Comparison of ENCODE assay signal across 8 mouse cellular contexts in genomic region chr2:6129555-6130355, GRCm38 (mm10). TPM values are rescaled to one million over a fixed set of nuclear protein-coding genes. Genes with fewer than 3 reads are reported as not detected.
A peak's percentile ranks its signal among the peaks of the same experiment; 100 is the strongest.
DNase-seq lines count a peak whose midpoint lies in the region; ATAC-seq and TF ChIP-seq lines count a peak whose summit lies in the region.

Gene Proser2 (minus strand): TSS chr2:6130211.

- peak within 1 kb of the TSS; percentile 11; the same call in 1 of the 2 replicates for H3K9ac ChIP-seq in CH12.LX (ENCODE audit: insufficient read depth, low read depth)
- peak within 1 kb of the TSS; percentile 67 for H3K9ac ChIP-seq in forebrain, embryonic 13.5 days
- no peak within 1 kb of the TSS for H3K9ac ChIP-seq in liver, embryonic 14.5 days (replicated peaks)
- H3K9ac ChIP-seq in neural tube, embryonic 12.5 days = peak within 1 kb of the TSS; percentile 61

- H3K4me3 ChIP-seq in CH12.LX (replicated peaks in 1 of 3; ENCODE audit: low read depth in 2 of 3, low read length in 2 of 3, poor library complexity in 1 of 3) = peak within 1 kb of the TSS in 2 of 3 experiments; percentile 40 to 83
- H3K4me3 ChIP-seq in forebrain, embryonic 13.5 days = peak within 1 kb of the TSS; percentile 71
- H3K4me3 ChIP-seq in liver, embryonic 14.5 days (ENCODE audit: insufficient read depth in 1 of 2, low read depth in 2 of 2, low read length in 2 of 2) = peak within 1 kb of the TSS; percentile 53 to 61
- H3K4me3 ChIP-seq in neural tube, embryonic 12.5 days = peak within 1 kb of the TSS; percentile 67
- H3K4me3 ChIP-seq in testis, adult 2 months (ENCODE audit: control insufficient read depth, low read depth, low read length) = peak within 1 kb of the TSS; percentile 91

- H3K9me3 ChIP-seq in CH12.LX (replicated peaks; ENCODE audit: low read length) = peaks cover 8% of the 10 kb centered on the region
- H3K9me3 ChIP-seq in forebrain, embryonic 13.5 days (replicated peaks) = no peaks in the 10 kb centered on the region
- H3K9me3 ChIP-seq in liver, embryonic 14.5 days (ENCODE audit: control insufficient read depth, low read length) = no peaks in the 10 kb centered on the region
- H3K9me3 ChIP-seq in neural tube, embryonic 12.5 days = no peaks in the 10 kb centered on the region

- no peak for TF ChIP-seq CTCF in CH12.LX (conservative IDR thresholded peaks at IDR 0.05 in 1 of 2, IDR thresholded peaks at IDR 0.05 in 1 of 2; ENCODE audit: low read depth in 2 of 2, low read length in 2 of 2)
- TF ChIP-seq CTCF in liver, embryonic 14.5 days (IDR thresholded peaks at IDR 0.05; ENCODE audit: low read depth) = no peak
- no peak for TF ChIP-seq CTCF in testis, adult 2 months (IDR thresholded peaks at IDR 0.05; ENCODE audit: control insufficient read depth, insufficient read depth, insufficient replicate concordance, low read depth, low read length)

- no peaks in the 10 kb centered on the region for H3K79me2 ChIP-seq in CH12.LX (replicated peaks; ENCODE audit: control insufficient read depth, extremely low read depth, insufficient read depth, poor library complexity, severe bottlenecking)

- intact Hi-C loops in heart, postnatal 10 days (cut with DNase I) = loop anchor here (2.0 kb wide), 1 partner anchor 37 kb away; no protein-coding TSS in a partner anchor

- peak; percentile 42; the same call in 1 of the 2 replicates for TF ChIP-seq POLR2A in CH12.LX (IDR thresholded peaks at IDR 0.05; ENCODE audit: low read depth, low read length)
- TF ChIP-seq POLR2A in testis, adult 2 months (IDR thresholded peaks at IDR 0.05; ENCODE audit: control insufficient read depth, low read depth, low read length) = peak; percentile 31; the same call in 1 of the 2 replicates

- no peak within 1 kb of the TSS for H3K27ac ChIP-seq in CH12.LX (ENCODE audit: insufficient read depth, low read depth)
- H3K27ac ChIP-seq in forebrain, embryonic 13.5 days = no peak within 1 kb of the TSS
- H3K27ac ChIP-seq in liver, embryonic 14.5 days = no peak within 1 kb of the TSS
- no peak within 1 kb of the TSS for H3K27ac ChIP-seq in neural tube, embryonic 12.5 days
- H3K27ac ChIP-seq in testis, adult 2 months (ENCODE audit: control insufficient read depth, insufficient read depth, low read depth, low read length) = peak within 1 kb of the TSS; percentile 47

- dilution Hi-C loops in CH12.LX (cut with MboI; ENCODE audit: extremely low pct_ligation_motif_present, extremely low pct_unique_long_range_greater_than_20kb, low sequenced_read_pairs) = no loop called here

- H3K27me3 ChIP-seq in CH12.LX (replicated peaks) = no peaks in the 10 kb centered on the region
- peaks cover 28% of the 10 kb centered on the region for H3K27me3 ChIP-seq in forebrain, embryonic 13.5 days
- H3K27me3 ChIP-seq in liver, embryonic 14.5 days (ENCODE audit: control insufficient read depth, insufficient read depth, low read length) = peaks cover 32% of the 10 kb centered on the region
- peaks cover 19% of the 10 kb centered on the region for H3K27me3 ChIP-seq in neural tube, embryonic 12.5 days (replicated peaks)
- no peaks in the 10 kb centered on the region for H3K27me3 ChIP-seq in testis, adult 2 months (ENCODE audit: control insufficient read depth, insufficient read depth, low read length)

- DNase-seq in CH12.LX (ENCODE audit: extremely low read depth) = no peak
- peak; percentile 11 for DNase-seq in c-Kit-positive CD71-positive TER-119-positive erythroid progenitor cells, embryonic 14.5 days (ENCODE audit: low spot score)
- peak; percentile 87 to 90 for DNase-seq in heart, postnatal 10 days
- DNase-seq in kidney, postnatal 25 days = peak; percentile 83 to 93
- peak; percentile 24 to 29 (median 28) for DNase-seq in liver, embryonic 14.5 days (ENCODE audit: low read depth in 3 of 3, low spot score in 3 of 3)

- peak within 1 kb of the TSS; percentile 51 for H3K4me2 ChIP-seq in CH12.LX (ENCODE audit: insufficient read depth, low read depth, poor library complexity, severe bottlenecking)
- H3K4me2 ChIP-seq in forebrain, embryonic 13.5 days = peak within 1 kb of the TSS; percentile 96
- peak within 1 kb of the TSS; percentile 74 for H3K4me2 ChIP-seq in liver, embryonic 14.5 days (ENCODE audit: low read depth)
- H3K4me2 ChIP-seq in neural tube, embryonic 12.5 days (replicated peaks) = peak within 1 kb of the TSS; percentile 90

- peak; percentile 87 for ATAC-seq in forebrain, embryonic 13.5 days
- ATAC-seq in liver, embryonic 14.5 days (ENCODE audit: insufficient read depth) = peak; percentile 82
- peak; percentile 85 for ATAC-seq in neural tube, embryonic 12.5 days (ENCODE audit: low FRiP score, low read depth)

- H3K4me1 ChIP-seq in CH12.LX (ENCODE audit: control insufficient read depth in 1 of 2, insufficient read depth in 2 of 2) = peaks cover 5 to 17% of the 10 kb centered on the region in 2 experiments; a peak in 3 of 4 replicates
- peaks cover 9% of the 10 kb centered on the region; the same call in 1 of the 2 replicates for H3K4me1 ChIP-seq in forebrain, embryonic 13.5 days
- peaks cover 0 to 5% of the 10 kb centered on the region in 2 experiments; a peak in 1 of 4 replicates for H3K4me1 ChIP-seq in liver, embryonic 14.5 days (replicated peaks; ENCODE audit: control insufficient read depth in 2 of 2, insufficient read depth in 2 of 2, low read length in 1 of 2)
- H3K4me1 ChIP-seq in neural tube, embryonic 12.5 days = no peaks in the 10 kb centered on the region
- peaks cover 4% of the 10 kb centered on the region for H3K4me1 ChIP-seq in testis, adult 2 months (ENCODE audit: control insufficient read depth, insufficient read depth, low read length)

- TF ChIP-seq EP300 in CH12.LX (IDR thresholded peaks at IDR 0.05; ENCODE audit: low read length) = no peak
- no peak for TF ChIP-seq EP300 in liver, embryonic 14.5 days (IDR thresholded peaks at IDR 0.05; ENCODE audit: low read depth)

- under 1% methylated on average over 82 of the region's 83 CpGs for WGBS in forebrain, embryonic 13.5 days
- WGBS in liver, embryonic 14.5 days (ENCODE audit: insufficient replicate concordance) = under 1% methylated on average over 83 of the region's 83 CpGs
- under 1% methylated on average over 83 of the region's 83 CpGs for WGBS in neural tube, embryonic 12.5 days

- no peaks in the 10 kb centered on the region for H3K36me3 ChIP-seq in CH12.LX (replicated peaks in 1 of 2; ENCODE audit: control insufficient read depth in 1 of 2, insufficient read depth in 1 of 2, low read length in 1 of 2)
- H3K36me3 ChIP-seq in forebrain, embryonic 13.5 days (ENCODE audit: poor library complexity, severe bottlenecking) = no peaks in the 10 kb centered on the region
- no peaks in the 10 kb centered on the region for H3K36me3 ChIP-seq in liver, embryonic 14.5 days (replicated peaks; ENCODE audit: control insufficient read depth, insufficient read depth, low read depth)
- H3K36me3 ChIP-seq in neural tube, embryonic 12.5 days = no peaks in the 10 kb centered on the region
- H3K36me3 ChIP-seq in testis, adult 2 months (ENCODE audit: control insufficient read depth, insufficient read depth, low read length) = no peaks in the 10 kb centered on the region

- TF ChIP-seq RAD21 in CH12.LX (IDR thresholded peaks at IDR 0.05; ENCODE audit: low read depth, low read length) = no peak

- in situ Hi-C loops in CH12.LX (cut with MboI; ENCODE audit: low pct_ligation_motif_present, low pct_unique_long_range_greater_than_20kb, low sequenced_read_pairs) = no loop called here

TF ChIP-seq in CH12.LX, 34 proteins besides CTCF, POLR2A, EP300 and RAD21:
- TF ChIP-seq MEF2A (IDR thresholded peaks at IDR 0.05; ENCODE audit: borderline replicate concordance, low read depth, low read length) (0 out of 2 replicates have a peak, but pooled peaks have one; percentile 36), MAFK (IDR thresholded peaks at IDR 0.05; ENCODE audit: insufficient replicate concordance, low read length) (no peak), SMC3 (IDR thresholded peaks at IDR 0.05; ENCODE audit: low read depth, low read length) (0 out of 2 replicates have a peak, but pooled peaks have one; percentile 5), BHLHE40 (IDR thresholded peaks at IDR 0.05; ENCODE audit: low read depth, low read length) (peak; percentile 30; the same call in 1 of the 2 replicates), TCF12 (IDR thresholded peaks at IDR 0.05; ENCODE audit: low read depth, low read length) (0 out of 2 replicates have a peak, but pooled peaks have one; percentile 23), NRF1 (IDR thresholded peaks at IDR 0.05; ENCODE audit: low read depth, low read length) (peak; percentile 18; the same call in 1 of the 2 replicates)

RNA-seq across cellular contexts. Expression of gene Proser2, which starts in this region (rescaled TPM):
- total RNA-seq in CH12.LX (2012; rRNA removed) (1.3 and 2.1 TPM in 2 replicates), CH12.LX (2014; rRNA removed) (not detected in 2 replicates)
- polyA plus RNA-seq in CH12.LX (2012; ENCODE audit: insufficient read length, low read depth) = 0.11 and 0.29 TPM in 2 replicates
- 1.9 and 2.4 TPM in 2 replicates for polyA plus RNA-seq in forebrain, embryonic 13.5 days (2015; fragmentation: Nextera tagmentation; extraction: Ambion mirVana)
- total RNA-seq in heart, postnatal 10 days (2021) = 10 to 100 TPM; 10.7 to 37.7 TPM
- polyA plus RNA-seq in liver, embryonic 14.5 days (2012; rRNA removed) = 1.6 and 2.1 TPM in 2 replicates
- 3.0 and 3.6 TPM in 2 replicates for polyA plus RNA-seq in liver, embryonic 14.5 days (2014; fragmentation: Nextera tagmentation; extraction: Ambion mirVana)
- 3.8 and 4.5 TPM in 2 replicates for polyA plus RNA-seq in neural tube, embryonic 12.5 days (2016; fragmentation: Nextera tagmentation; extraction: Ambion mirVana)
- polyA plus RNA-seq in testis, adult 2 months (2012; rRNA removed) = 1.3 and 1.9 TPM in 2 replicates
